ENCODE assay signal across 11 mouse cellular contexts in genomic region chr12:99246984-99247746, GRCm38 (mm10).
A peak's percentile ranks its signal among the peaks of the same experiment; 100 is the strongest.
DNase-seq lines count a peak whose midpoint lies in the region; ATAC-seq and TF ChIP-seq lines count a peak whose summit lies in the region.
"Had no signal": no experiment of that assay in that cellular context is flagged by ENCODE, and none has a peak within 500 bp of the region (broad histone marks: within the 10 kb centered on the region; RNA-seq: fewer than 3 reads in every experiment).

No protein-coding gene starts in this region.

- no peak overlapping the region for H3K9ac ChIP-seq in liver, embryonic 16.5 days (ENCODE audit: low read depth, low read length)
- H3K9ac ChIP-seq in liver, embryonic 12.5 days = no peak overlapping the region
- H3K9ac ChIP-seq in hindbrain, postnatal 0 days (replicated peaks; ENCODE audit: low read length) = no peak overlapping the region
- H3K9ac ChIP-seq in intestine, embryonic 15.5 days = no peak overlapping the region
- H3K9ac ChIP-seq: lung, embryonic 14.5 days had no signal

- no peak overlapping the region for H3K4me3 ChIP-seq in liver, embryonic 16.5 days (ENCODE audit: low read depth, low read length)
- H3K4me3 ChIP-seq in liver, embryonic 12.5 days = no peak overlapping the region
- H3K4me3 ChIP-seq in hindbrain, postnatal 0 days (ENCODE audit: low read length) = no peak overlapping the region
- no peak overlapping the region for H3K4me3 ChIP-seq in intestine, embryonic 15.5 days (replicated peaks)

- H3K27me3 ChIP-seq in liver, embryonic 16.5 days (ENCODE audit: control insufficient read depth, insufficient read depth, low read depth, low read length) = no peaks in the 10 kb centered on the region
- no peaks in the 10 kb centered on the region for H3K27me3 ChIP-seq in liver, embryonic 12.5 days (replicated peaks)
- H3K27me3 ChIP-seq in hindbrain, postnatal 0 days (ENCODE audit: insufficient read depth, low read length) = no peaks in the 10 kb centered on the region
- no peaks in the 10 kb centered on the region for H3K27me3 ChIP-seq in intestine, embryonic 15.5 days (replicated peaks)

- WGBS in liver, embryonic 16.5 days (ENCODE audit: insufficient replicate concordance) = 69% methylated on average over 10 of the region's 10 CpGs
- 77% methylated on average over 10 of the region's 10 CpGs for WGBS in liver, embryonic 12.5 days (ENCODE audit: insufficient replicate concordance)
- WGBS in hindbrain, postnatal 0 days = 41% methylated on average over 10 of the region's 10 CpGs
- 83% methylated on average over 10 of the region's 10 CpGs for WGBS in intestine, embryonic 15.5 days

- TF ChIP-seq CTCF in hindbrain, postnatal 0 days (IDR thresholded peaks at IDR 0.05; ENCODE audit: low read depth) = no peak

- H3K36me3 ChIP-seq in liver, embryonic 16.5 days (ENCODE audit: control insufficient read depth, insufficient read depth) = no peaks in the 10 kb centered on the region
- H3K36me3 ChIP-seq in liver, embryonic 12.5 days = no peaks in the 10 kb centered on the region
- no peaks in the 10 kb centered on the region for H3K36me3 ChIP-seq in hindbrain, postnatal 0 days (ENCODE audit: insufficient read depth, low read length)
- no peaks in the 10 kb centered on the region for H3K36me3 ChIP-seq in intestine, embryonic 15.5 days

- no peaks in the 10 kb centered on the region for H3K9me3 ChIP-seq in liver, embryonic 16.5 days (replicated peaks; ENCODE audit: control insufficient read depth, low read length)
- no peaks in the 10 kb centered on the region for H3K9me3 ChIP-seq in liver, embryonic 12.5 days (replicated peaks)
- H3K9me3 ChIP-seq in hindbrain, postnatal 0 days (ENCODE audit: low read length) = no peaks in the 10 kb centered on the region
- no peaks in the 10 kb centered on the region for H3K9me3 ChIP-seq in intestine, embryonic 15.5 days

- no peak for DNase-seq in frontal cortex, postnatal 25 days (ENCODE audit: low spot score in 2 of 2)
- peak; percentile 61 to 72 for DNase-seq in cerebellum, adult 18-20 months
- DNase-seq in hindbrain, postnatal 0 days (ENCODE audit: low spot score) = no peak
- no peak for DNase-seq in lung, postnatal 10 days
- DNase-seq: kidney, postnatal 36 days; lung, embryonic 14.5 days; right cerebral cortex, postnatal 4 days had no signal

- no peak overlapping the region for H3K27ac ChIP-seq in liver, embryonic 16.5 days (ENCODE audit: low read length)
- H3K27ac ChIP-seq in liver, embryonic 12.5 days = no peak overlapping the region
- peak overlapping the region; percentile 41; the same call in 1 of the 2 replicates for H3K27ac ChIP-seq in hindbrain, postnatal 0 days
- no peak overlapping the region for H3K27ac ChIP-seq in intestine, embryonic 15.5 days

- 0 out of 2 replicates have a peak, but pooled peaks cover 2% of the 10 kb centered on the region for H3K4me1 ChIP-seq in liver, embryonic 16.5 days (ENCODE audit: control insufficient read depth, low read depth, low read length)
- H3K4me1 ChIP-seq in liver, embryonic 12.5 days = peaks cover 14% of the 10 kb centered on the region
- H3K4me1 ChIP-seq in hindbrain, postnatal 0 days (ENCODE audit: insufficient read depth, low read length) = peaks cover 11% of the 10 kb centered on the region; the same call in 1 of the 2 replicates
- H3K4me1 ChIP-seq in intestine, embryonic 15.5 days (replicated peaks) = no peaks in the 10 kb centered on the region

- no peak overlapping the region for H3K4me2 ChIP-seq in liver, embryonic 16.5 days (ENCODE audit: low read depth, low read length)
- H3K4me2 ChIP-seq in liver, embryonic 12.5 days = no peak overlapping the region
- H3K4me2 ChIP-seq in hindbrain, postnatal 0 days (ENCODE audit: low read depth, low read length) = no peak overlapping the region
- H3K4me2 ChIP-seq in intestine, embryonic 15.5 days (replicated peaks) = no peak overlapping the region
- H3K4me2 ChIP-seq: lung, embryonic 14.5 days had no signal

- ATAC-seq in frontal cortex, adult (ENCODE audit: low TSS enrichment) = peak; percentile 50
- ATAC-seq in liver, embryonic 16.5 days (ENCODE audit: low read depth) = peak; percentile 44; the same call in 1 of the 2 replicates
- ATAC-seq in liver, embryonic 12.5 days = no peak
- peak; percentile 49; the same call in 1 of the 2 replicates for ATAC-seq in hindbrain, postnatal 0 days
- ATAC-seq in intestine, embryonic 15.5 days = no peak

Comparison
In these comparisons a context has a peak if more than half of its experiments do, and no peak if none do; other contexts are left out.
1. ATAC-seq: peak in frontal cortex, adult (single experiment), liver, embryonic 16.5 days (single experiment) and hindbrain, postnatal 0 days (single experiment); none in liver, embryonic 12.5 days (single experiment) and intestine, embryonic 15.5 days (single experiment).
2. DNase-seq: peak in cerebellum, adult 18-20 months (2 of 2); none in frontal cortex, postnatal 25 days (0 of 2), hindbrain, postnatal 0 days (single experiment) and lung, postnatal 10 days (single experiment).